Mouse (Mus musculus) embryonic facial prominence, embryonic 11.5 days (tissue): ENCODE measurements around the gene Rab40c. TPM values are rescaled to one million over a fixed set of nuclear protein-coding genes. Genes with fewer than 3 reads are reported as not detected.

Experiments used
- ATAC-seq: fragments of 200-750 bp; cut with Nextera tagmentation; replicated peaks from 2 replicates; pipeline ENCODE4 v1.8.0; 2017; ENCODE audit warnings: low read depth; ENCODE audit not compliant: insufficient number of reproducible peaks, low FRiP score, low TSS enrichment
- DNase-seq: peaks from one replicate; pipeline ENCODE4 v3.0.0-alpha.2; 2015; ENCODE audit warnings: low spot score
- H3K27ac ChIP-seq: fragments of 300-500 bp; sonication (generic); replicated peaks from 2 replicates; pipeline ENCODE4 v1.5.1; 2014; ENCODE audit warnings: mild to moderate bottlenecking, low read depth, low read length, control low read depth
- H3K27me3 ChIP-seq: fragments of 300-500 bp; sonication (generic); 2 replicates; pipeline ENCODE4 v1.6.1; 2014; ENCODE audit warnings: mild to moderate bottlenecking, low read length, moderate library complexity, mixed read lengths; ENCODE audit not compliant: control insufficient read depth, insufficient read depth
- H3K36me3 ChIP-seq: fragments of 300-500 bp; sonication (generic); replicated peaks from 2 replicates; pipeline ENCODE4 v1.6.1; 2014; ENCODE audit warnings: low read depth, mild to moderate bottlenecking, low read length, moderate library complexity, mixed read lengths; ENCODE audit not compliant: control insufficient read depth, insufficient read depth
- H3K4me1 ChIP-seq: fragments of 300-500 bp; sonication (generic); 2 replicates; pipeline ENCODE4 v1.6.1; 2014; ENCODE audit warnings: low read length, mixed read lengths; ENCODE audit not compliant: control insufficient read depth, insufficient read depth
- H3K4me2 ChIP-seq: fragments of 300-500 bp; sonication (generic); 2 replicates; pipeline ENCODE4 v1.6.1; 2014; ENCODE audit warnings: low read depth, mild to moderate bottlenecking, control low read depth, low read length, moderate library complexity
- H3K4me3 ChIP-seq: fragments of 300-500 bp; sonication (generic); 2 replicates; pipeline ENCODE4 v1.5.1; 2014; ENCODE audit warnings: low read depth, low read length, control low read depth
- H3K9ac ChIP-seq: fragments of 300-500 bp; sonication (generic); replicated peaks from 2 replicates; pipeline ENCODE4 v1.6.1; 2014; ENCODE audit warnings: mild to moderate bottlenecking, control low read depth, low read length
- H3K9me3 ChIP-seq: fragments of 300-500 bp; sonication (generic); replicated peaks from 2 replicates; pipeline ENCODE4 v1.6.1; 2016; ENCODE audit warnings: mild to moderate bottlenecking, low read length, inconsistent platforms, mixed read lengths; ENCODE audit not compliant: control insufficient read depth
- WGBS: fragments of 180-500 bp; shearing (Covaris S2); extraction: QIAGEN DNeasy Blood & Tissue Kit; methylation state at CpG from one replicate; pipeline ENCODE4 v1.1.7; 2014; 5-methylcytosine and 5-hydroxymethylcytosine counted together
- polyA plus RNA-seq: library from polyadenylated mRNA; unstranded; fragments of >200 nt; fragmentation: Nextera tagmentation; extraction: Ambion mirVana; gene quantifications from 2 replicates; pipeline ENCODE4 v1.2.1, GENCODE M21; 2014

The Rab40c gene
- 17.6 and 18.7 TPM in 2 replicates for polyA plus RNA-seq

- Histone ChIP-seq H3K36me3 (no peaks in the 10 kb centered on the region; the same call in 1 of the 2 replicates), H3K9ac (peak within 1 kb of the TSS; percentile 81), H3K4me2 (peak within 1 kb of the TSS; percentile 85), H3K27me3 (no peaks in the 10 kb centered on the region), H3K27ac (peak within 1 kb of the TSS; percentile 59), H3K4me1 (peaks cover 4% of the 10 kb centered on the region), H3K9me3 (no peaks in the 10 kb centered on the region), H3K4me3 (peak within 1 kb of the TSS; percentile 99)
- no peak for ATAC-seq
- WGBS: under 1% methylated on average over 64 of the region's 78 CpGs
- peak; percentile 41 for DNase-seq
These were observed at the start of gene Rab40c for GRCm38 (mm10) chr17:25919144-25919785. Rab40c (minus strand) TSS chr17:25919727.

- H3K27me3 ChIP-seq: no peaks in the 10 kb centered on the region
- H3K9me3 ChIP-seq: no peaks in the 10 kb centered on the region
- DNase-seq (no peak), ATAC-seq (no peak)
- no peak overlapping the region for H3K27ac ChIP-seq
- H3K9ac ChIP-seq: no peak overlapping the region
- no peak overlapping the region for H3K4me2 ChIP-seq
- H3K4me1 ChIP-seq: no peaks in the 10 kb centered on the region
- WGBS: 90% methylated on average over 1 of the region's 1 CpGs
- no peak overlapping the region for H3K4me3 ChIP-seq
- H3K36me3 ChIP-seq: peaks cover 2% of the 10 kb centered on the region; the same call in 1 of the 2 replicates
These were observed 48.6 kb upstream of the Rab40c start for GRCm38 (mm10) chr17:25968176-25968575.

DNA sequence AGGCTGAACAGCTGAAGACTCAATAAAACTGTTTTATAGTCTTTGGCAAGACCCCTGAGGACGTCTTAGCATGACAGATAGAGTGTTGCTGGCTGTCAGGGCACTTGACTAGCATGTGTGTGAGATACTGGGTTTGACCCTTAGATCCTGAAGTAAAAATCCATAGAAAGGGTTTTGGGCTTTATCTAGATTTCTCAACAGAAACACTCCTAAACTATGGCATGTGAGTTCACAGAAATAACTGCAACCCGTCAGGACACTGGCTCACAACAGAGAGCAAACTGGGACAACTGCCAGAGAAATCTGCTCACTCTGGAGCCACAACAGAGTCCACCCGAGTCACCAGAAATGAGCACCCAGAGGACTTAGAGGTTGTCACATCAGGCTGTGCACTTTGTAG is 48.1 kb upstream of the Rab40c start:
- Histone ChIP-seq H3K4me1 (no peaks in the 10 kb centered on the region), H3K36me3 (peaks cover 2% of the 10 kb centered on the region; the same call in 1 of the 2 replicates), H3K9ac (no peak overlapping the region), H3K27ac (no peak overlapping the region), H3K27me3 (no peaks in the 10 kb centered on the region), H3K4me2 (no peak overlapping the region), H3K9me3 (no peaks in the 10 kb centered on the region), H3K4me3 (no peak overlapping the region)
- DNase-seq (no peak), ATAC-seq (no peak)
- 79% methylated on average over 3 of the region's 3 CpGs for WGBS

- Histone ChIP-seq H3K27me3 (no peaks in the 10 kb centered on the region), H3K4me1 (no peaks in the 10 kb centered on the region), H3K9me3 (no peaks in the 10 kb centered on the region), H3K36me3 (peaks cover 2% of the 10 kb centered on the region; the same call in 1 of the 2 replicates), H3K4me2 (no peak overlapping the region), H3K4me3 (no peak overlapping the region), H3K9ac (no peak overlapping the region), H3K27ac (no peak overlapping the region)
- no peak for DNase-seq
- 88% methylated on average over 7 of the region's 7 CpGs for WGBS
- no peak for ATAC-seq
These were observed 44.7 kb upstream of the Rab40c start for GRCm38 (mm10) chr17:25964271-25964670.

DNA sequence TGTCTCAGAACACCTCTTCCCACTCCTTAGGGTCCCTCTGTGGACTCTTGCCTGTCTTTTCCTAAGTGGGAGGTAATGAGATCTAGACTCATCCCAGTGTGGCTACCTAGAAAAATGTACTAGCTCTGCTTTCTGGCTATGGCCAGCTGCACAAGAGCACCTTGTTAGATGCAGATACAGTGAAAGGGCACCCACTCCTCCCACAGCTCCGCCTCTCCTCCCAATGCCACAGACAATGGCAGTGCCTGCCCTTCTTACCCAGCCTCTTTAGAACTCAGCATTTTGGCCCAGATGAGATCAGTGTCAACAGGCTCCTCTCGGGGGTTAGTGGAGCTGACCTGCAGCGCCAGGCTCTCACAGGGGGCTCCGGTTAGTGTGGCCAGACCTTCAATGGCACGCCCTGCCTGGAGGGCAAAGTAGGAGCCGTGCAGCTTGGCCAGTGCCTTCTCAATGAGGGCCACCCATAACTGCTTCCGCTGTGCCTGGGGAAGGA is 42.9 kb upstream of the Rab40c start:
- H3K36me3 ChIP-seq: peaks cover 2% of the 10 kb centered on the region; the same call in 1 of the 2 replicates
- no peak overlapping the region for H3K4me3 ChIP-seq
- H3K4me1 ChIP-seq: no peaks in the 10 kb centered on the region
- no peak overlapping the region for H3K4me2 ChIP-seq
- DNase-seq: no peak
- no peak overlapping the region for H3K27ac ChIP-seq
- H3K9ac ChIP-seq: no peak overlapping the region
- no peak for ATAC-seq
- WGBS: 90% methylated on average over 7 of the region's 7 CpGs
- no peaks in the 10 kb centered on the region for H3K9me3 ChIP-seq
- no peaks in the 10 kb centered on the region for H3K27me3 ChIP-seq

- Histone ChIP-seq H3K4me1 (no peaks in the 10 kb centered on the region), H3K4me2 (no peak overlapping the region), H3K9me3 (no peaks in the 10 kb centered on the region), H3K36me3 (peaks cover 2% of the 10 kb centered on the region; the same call in 1 of the 2 replicates), H3K9ac (no peak overlapping the region), H3K27ac (no peak overlapping the region), H3K27me3 (no peaks in the 10 kb centered on the region), H3K4me3 (no peak overlapping the region)
- DNase-seq (no peak), ATAC-seq (no peak)
- WGBS: 95% methylated on average over 5 of the region's 5 CpGs
These were observed 42.0 kb upstream of the Rab40c start for GRCm38 (mm10) chr17:25961566-25961965.

GRCm38 (mm10) chr17:25959630-25960467 is 40.3 kb upstream of the Rab40c start:
- Histone ChIP-seq H3K9me3 (no peaks in the 10 kb centered on the region), H3K27me3 (no peaks in the 10 kb centered on the region), H3K4me1 (no peaks in the 10 kb centered on the region), H3K4me2 (no peak overlapping the region), H3K9ac (no peak overlapping the region), H3K36me3 (peaks cover 2% of the 10 kb centered on the region; the same call in 1 of the 2 replicates), H3K27ac (no peak overlapping the region), H3K4me3 (no peak overlapping the region)
- ATAC-seq (no peak), DNase-seq (no peak)
- WGBS: 93% methylated on average over 23 of the region's 23 CpGs
